Mouse (Mus musculus): ENCODE measurements around the gene Twnk.

DNA sequence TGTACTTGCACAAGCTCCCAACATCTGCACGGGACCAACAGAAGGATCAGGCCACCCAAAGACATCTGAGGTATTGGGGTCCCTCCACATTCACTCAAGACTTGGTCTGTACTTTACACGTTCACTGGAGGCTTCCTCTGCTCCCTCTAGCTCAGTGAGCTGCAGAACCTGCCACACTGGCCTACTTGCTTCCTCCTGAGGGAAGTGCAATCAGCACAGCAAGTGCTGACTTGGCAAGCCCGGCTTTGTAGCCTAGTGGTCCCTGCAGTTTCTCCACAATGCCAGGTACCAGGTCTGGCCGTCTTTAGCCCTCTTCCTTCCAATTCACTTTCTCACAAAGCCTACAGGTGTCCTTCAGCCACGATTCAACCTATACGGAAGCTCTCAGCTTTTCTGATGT lies 18.5 kb upstream of the Twnk start:
- no peak for TF ChIP-seq EP300 (IDR thresholded peaks at IDR 0.05)
- TF ChIP-seq CTCF (IDR thresholded peaks at IDR 0.05), result no peak

Measured in lung, postnatal 0 days (tissue).